Mouse (Mus musculus) midbrain, embryonic 12.5 days (tissue): ENCODE measurements around the gene C1ql4. TPM values are rescaled to one million over a fixed set of nuclear protein-coding genes. Genes with fewer than 3 reads are reported as not detected.

Source experiments
- ATAC-seq: fragments of 200-750 bp; cut with Nextera tagmentation; 2 replicates; pipeline ENCODE4 v1.8.0; 2017; ENCODE audit warnings: low read depth, moderate TSS enrichment, moderate library complexity; ENCODE audit not compliant: low FRiP score
- H3K27ac ChIP-seq: fragments of 300-500 bp; sonication (generic); replicated peaks from 2 replicates; pipeline ENCODE4 v1.5.1; 2016; ENCODE audit warnings: mild to moderate bottlenecking
- H3K27me3 ChIP-seq: fragments of 300-500 bp; sonication (generic); 2 replicates; pipeline ENCODE4 v1.6.1; 2016; ENCODE audit warnings: mild to moderate bottlenecking
- H3K36me3 ChIP-seq: fragments of 300-500 bp; sonication (generic); 2 replicates; pipeline ENCODE4 v1.6.1; 2016
- H3K4me1 ChIP-seq: fragments of 300-500 bp; sonication (generic); 2 replicates; pipeline ENCODE4 v1.6.1; 2016
- H3K4me2 ChIP-seq: fragments of 300-500 bp; sonication (generic); replicated peaks from 2 replicates; pipeline ENCODE4 v1.6.1; 2016; ENCODE audit warnings: mild to moderate bottlenecking, moderate library complexity
- H3K4me3 ChIP-seq: fragments of 300-500 bp; sonication (generic); 2 replicates; pipeline ENCODE4 v1.5.1; 2016; ENCODE audit warnings: mild to moderate bottlenecking
- H3K9ac ChIP-seq: fragments of 300-500 bp; sonication (generic); replicated peaks from 2 replicates; pipeline ENCODE4 v1.6.1; 2016; ENCODE audit warnings: mild to moderate bottlenecking, moderate library complexity
- H3K9me3 ChIP-seq: fragments of 300-500 bp; sonication (generic); 2 replicates; pipeline ENCODE4 v1.6.1; 2016; ENCODE audit warnings: mild to moderate bottlenecking
- WGBS: fragments of 180-500 bp; shearing (Covaris S2); methylation state at CpG from one replicate; pipeline ENCODE4 v1.1.7; 2016; 5-methylcytosine and 5-hydroxymethylcytosine counted together
- polyA plus RNA-seq: library from polyadenylated mRNA; unstranded; fragments of >200 nt; fragmentation: Nextera tagmentation; extraction: Ambion mirVana; gene quantifications from 2 replicates; pipeline ENCODE4 v1.2.1, GENCODE M21; 2016

Gene C1ql4
- polyA plus RNA-seq = 18.2 and 19.9 TPM in 2 replicates

GRCm38 (mm10) chr15:99087253-99088075, at the start of gene C1ql4:
TSS of gene C1ql4 (minus strand) at chr15:99087817.
- H3K36me3 ChIP-seq = peaks cover 9% of the 10 kb centered on the region
- peak within 1 kb of the TSS; percentile 45 for H3K9ac ChIP-seq
- ATAC-seq = no peak
- peak within 1 kb of the TSS; percentile 76; the same call in 1 of the 2 replicates for H3K27ac ChIP-seq
- peaks cover 28% of the 10 kb centered on the region for H3K4me1 ChIP-seq
- H3K9me3 ChIP-seq = no peaks in the 10 kb centered on the region
- H3K4me3 ChIP-seq = peak within 1 kb of the TSS; percentile 39
- 6% methylated on average over 59 of the region's 60 CpGs for WGBS
- H3K27me3 ChIP-seq = peaks cover 92% of the 10 kb centered on the region
- H3K4me2 ChIP-seq = peak within 1 kb of the TSS; percentile 49

GRCm38 (mm10) chr15:99129956-99130910, 42.6 kb upstream of the C1ql4 start:
- Histone ChIP-seq H3K4me3 (no peak overlapping the region), H3K4me2 (peak overlapping the region; percentile 22; the same call in 1 of the 2 replicates)

GRCm38 (mm10) chr15:99129441-99129840, 41.8 kb upstream of the C1ql4 start:
- H3K4me1 ChIP-seq = peaks cover 29% of the 10 kb centered on the region

More at GRCm38 (mm10) chr15:99129956-99130910, 42.6 kb upstream of the C1ql4 start:
- ATAC-seq = no peak
- Histone ChIP-seq H3K9ac (no peak overlapping the region), H3K27me3 (no peaks in the 10 kb centered on the region), H3K4me1 (peaks cover 29% of the 10 kb centered on the region), H3K27ac (no peak overlapping the region), H3K9me3 (no peaks in the 10 kb centered on the region), H3K36me3 (no peaks in the 10 kb centered on the region)
- 68% methylated on average over 22 of the region's 22 CpGs for WGBS

GRCm38 (mm10) chr15:99127851-99128522, 40.4 kb upstream of the C1ql4 start:
- Histone ChIP-seq H3K27me3 (peaks cover 6% of the 10 kb centered on the region; the same call in 1 of the 2 replicates), H3K27ac (no peak overlapping the region), H3K4me2 (peak overlapping the region; percentile 73), H3K9ac (peak overlapping the region; percentile 90), H3K4me1 (peaks cover 29% of the 10 kb centered on the region), H3K4me3 (peak overlapping the region; percentile 82), H3K9me3 (no peaks in the 10 kb centered on the region), H3K36me3 (no peaks in the 10 kb centered on the region)
- WGBS = 62% methylated on average over 6 of the region's 6 CpGs
- no peak for ATAC-seq

More at GRCm38 (mm10) chr15:99129441-99129840, 41.8 kb upstream of the C1ql4 start:
- Histone ChIP-seq H3K27ac (no peak overlapping the region), H3K27me3 (peaks cover 1% of the 10 kb centered on the region; the same call in 1 of the 2 replicates), H3K9ac (no peak overlapping the region), H3K9me3 (no peaks in the 10 kb centered on the region), H3K4me3 (no peak overlapping the region), H3K4me2 (peak overlapping the region; percentile 22), H3K36me3 (no peaks in the 10 kb centered on the region)
- no peak for ATAC-seq
- WGBS = 24% methylated on average over 11 of the region's 11 CpGs

GRCm38 (mm10) chr15:99126816-99127365, 39.3 kb upstream of the C1ql4 start:
- Histone ChIP-seq H3K36me3 (no peaks in the 10 kb centered on the region), H3K4me2 (peak overlapping the region; percentile 73), H3K27me3 (peaks cover 6% of the 10 kb centered on the region; the same call in 1 of the 2 replicates), H3K4me1 (peaks cover 29% of the 10 kb centered on the region), H3K9ac (peak overlapping the region; percentile 90), H3K4me3 (peak overlapping the region; percentile 82), H3K27ac (peak overlapping the region; percentile 96), H3K9me3 (no peaks in the 10 kb centered on the region)
- ATAC-seq = peak; percentile 47
- WGBS = under 1% methylated on average over 35 of the region's 35 CpGs

GRCm38 (mm10) chr15:99126081-99126815, 38.6 kb upstream of the C1ql4 start:
- Histone ChIP-seq H3K4me1 (peaks cover 29% of the 10 kb centered on the region), H3K36me3 (no peaks in the 10 kb centered on the region), H3K9me3 (no peaks in the 10 kb centered on the region), H3K27ac (peak overlapping the region; percentile 96), H3K4me3 (peak overlapping the region; percentile 82), H3K4me2 (peak overlapping the region; percentile 73), H3K27me3 (peaks cover 6% of the 10 kb centered on the region; the same call in 1 of the 2 replicates), H3K9ac (peak overlapping the region; percentile 90)
- whole genome bisulfite sequencing = under 1% methylated on average over 111 of the region's 115 CpGs
- peak; percentile 89 for ATAC-seq

GRCm38 (mm10) chr15:99125711-99126080, 38.1 kb upstream of the C1ql4 start, which contains the start of gene Spats2:
TSS of gene Spats2 (plus strand) at chr15:99125916.
- ATAC-seq = no peak
- H3K36me3 ChIP-seq = no peaks in the 10 kb centered on the region
- peak within 1 kb of the TSS; percentile 82 for H3K4me3 ChIP-seq
- peak within 1 kb of the TSS; percentile 73 for H3K4me2 ChIP-seq
- H3K9me3 ChIP-seq = no peaks in the 10 kb centered on the region
- peak within 1 kb of the TSS; percentile 90 for H3K9ac ChIP-seq
- peaks cover 9% of the 10 kb centered on the region; the same call in 1 of the 2 replicates for H3K27me3 ChIP-seq
- 2% methylated on average over 12 of the region's 12 CpGs for WGBS
- H3K27ac ChIP-seq = peak within 1 kb of the TSS; percentile 96
- H3K4me1 ChIP-seq = peaks cover 29% of the 10 kb centered on the region

- no peak for ATAC-seq
- no peaks in the 10 kb centered on the region for H3K9me3 ChIP-seq
- H3K27ac ChIP-seq = no peak overlapping the region
- no peak overlapping the region for H3K4me3 ChIP-seq
- peaks cover 10% of the 10 kb centered on the region; the same call in 1 of the 2 replicates for H3K27me3 ChIP-seq
- no peaks in the 10 kb centered on the region for H3K36me3 ChIP-seq
- no peak overlapping the region for H3K9ac ChIP-seq
- peaks cover 12% of the 10 kb centered on the region; the same call in 1 of the 2 replicates for H3K4me1 ChIP-seq
- 81% methylated on average over 2 of the region's 2 CpGs for WGBS
- H3K4me2 ChIP-seq = no peak overlapping the region
Observed at GRCm38 (mm10) chr15:99122642-99123041, 35.0 kb upstream of the C1ql4 start.

GRCm38 (mm10) chr15:99120814-99121213, 33.2 kb upstream of the C1ql4 start:
- Histone ChIP-seq H3K27ac (no peak overlapping the region), H3K4me2 (no peak overlapping the region), H3K36me3 (no peaks in the 10 kb centered on the region), H3K27me3 (peaks cover 10% of the 10 kb centered on the region; the same call in 1 of the 2 replicates), H3K9ac (no peak overlapping the region), H3K9me3 (no peaks in the 10 kb centered on the region), H3K4me1 (peaks cover 11% of the 10 kb centered on the region; the same call in 1 of the 2 replicates), H3K4me3 (no peak overlapping the region)
- 21% methylated on average over 11 of the region's 11 CpGs for WGBS
- no peak for ATAC-seq

GRCm38 (mm10) chr15:99116539-99116938, 28.9 kb upstream of the C1ql4 start:
- Histone ChIP-seq H3K36me3 (no peaks in the 10 kb centered on the region), H3K9ac (no peak overlapping the region), H3K9me3 (no peaks in the 10 kb centered on the region), H3K4me1 (peaks cover 6% of the 10 kb centered on the region; the same call in 1 of the 2 replicates), H3K27me3 (0 out of 2 replicates have a peak, but pooled peaks cover 3% of the 10 kb centered on the region), H3K4me2 (no peak overlapping the region), H3K27ac (no peak overlapping the region), H3K4me3 (no peak overlapping the region)
- no peak for ATAC-seq
- 56% methylated on average over 11 of the region's 11 CpGs for WGBS
